Mouse (Mus musculus) kidney, embryonic 14.5 days (tissue): Measurements from ENCODE around the gene Adcy7. TPM values are rescaled to one million over a fixed set of nuclear protein-coding genes. Genes with fewer than 3 reads are reported as not detected.
A peak's percentile ranks its signal among the peaks of the same experiment; 100 is the strongest.

ENCODE experiments used
- ATAC-seq: fragments of 200-750 bp; cut with Nextera tagmentation; 2 replicates; pipeline ENCODE4 v1.8.0; 2017; ENCODE audit warnings: moderate number of reproducible peaks, mild to moderate bottlenecking, moderate TSS enrichment, moderate library complexity; ENCODE audit not compliant: low FRiP score, low TSS enrichment
- H3K27ac ChIP-seq: fragments of 300-500 bp; sonication (generic); 2 replicates; pipeline ENCODE4 v1.5.1; 2014; ENCODE audit warnings: low read depth, mild to moderate bottlenecking, low read length, moderate library complexity, mixed read lengths
- H3K27me3 ChIP-seq: fragments of 300-500 bp; sonication (generic); 2 replicates; pipeline ENCODE4 v1.6.1; 2014; ENCODE audit warnings: mild to moderate bottlenecking, low read length; ENCODE audit not compliant: control insufficient read depth, insufficient read depth
- H3K36me3 ChIP-seq: fragments of 300-500 bp; sonication (generic); 2 replicates; pipeline ENCODE4 v1.6.1; 2014; ENCODE audit warnings: low read length, mixed read lengths; ENCODE audit not compliant: control insufficient read depth, insufficient read depth
- H3K4me1 ChIP-seq: fragments of 300-500 bp; sonication (generic); 2 replicates; pipeline ENCODE4 v1.6.1; 2014; ENCODE audit warnings: low read length, mixed read lengths; ENCODE audit not compliant: control insufficient read depth, insufficient read depth
- H3K4me2 ChIP-seq: fragments of 300-500 bp; sonication (generic); replicated peaks from 2 replicates; pipeline ENCODE4 v1.6.1; 2014; ENCODE audit warnings: low read depth, mild to moderate bottlenecking, low read length
- H3K4me3 ChIP-seq: fragments of 300-500 bp; sonication (generic); 2 replicates; pipeline ENCODE4 v1.5.1; 2014; ENCODE audit warnings: mild to moderate bottlenecking, low read length
- H3K9ac ChIP-seq: fragments of 300-500 bp; sonication (generic); 2 replicates; pipeline ENCODE4 v1.6.1; 2014; ENCODE audit warnings: low read depth, mild to moderate bottlenecking, low read length, moderate library complexity
- H3K9me3 ChIP-seq: fragments of 300-500 bp; sonication (generic); 2 replicates; pipeline ENCODE4 v1.6.1; 2016; ENCODE audit warnings: low read length; ENCODE audit not compliant: control insufficient read depth
- WGBS: fragments of 180-500 bp; shearing (Covaris S2); extraction: QIAGEN DNeasy Blood & Tissue Kit; methylation state at CpG from one replicate; pipeline ENCODE4 v1.1.7; 2014; 5-methylcytosine and 5-hydroxymethylcytosine counted together
- polyA plus RNA-seq: library from polyadenylated mRNA; unstranded; fragments of >200 nt; fragmentation: Nextera tagmentation; extraction: Ambion mirVana; gene quantifications from 2 replicates; pipeline ENCODE4 v1.2.1, GENCODE M21; 2014

The Adcy7 gene
- polyA plus RNA-seq, 1 experiment from 2014 or later, result 3.1 TPM

DNA sequence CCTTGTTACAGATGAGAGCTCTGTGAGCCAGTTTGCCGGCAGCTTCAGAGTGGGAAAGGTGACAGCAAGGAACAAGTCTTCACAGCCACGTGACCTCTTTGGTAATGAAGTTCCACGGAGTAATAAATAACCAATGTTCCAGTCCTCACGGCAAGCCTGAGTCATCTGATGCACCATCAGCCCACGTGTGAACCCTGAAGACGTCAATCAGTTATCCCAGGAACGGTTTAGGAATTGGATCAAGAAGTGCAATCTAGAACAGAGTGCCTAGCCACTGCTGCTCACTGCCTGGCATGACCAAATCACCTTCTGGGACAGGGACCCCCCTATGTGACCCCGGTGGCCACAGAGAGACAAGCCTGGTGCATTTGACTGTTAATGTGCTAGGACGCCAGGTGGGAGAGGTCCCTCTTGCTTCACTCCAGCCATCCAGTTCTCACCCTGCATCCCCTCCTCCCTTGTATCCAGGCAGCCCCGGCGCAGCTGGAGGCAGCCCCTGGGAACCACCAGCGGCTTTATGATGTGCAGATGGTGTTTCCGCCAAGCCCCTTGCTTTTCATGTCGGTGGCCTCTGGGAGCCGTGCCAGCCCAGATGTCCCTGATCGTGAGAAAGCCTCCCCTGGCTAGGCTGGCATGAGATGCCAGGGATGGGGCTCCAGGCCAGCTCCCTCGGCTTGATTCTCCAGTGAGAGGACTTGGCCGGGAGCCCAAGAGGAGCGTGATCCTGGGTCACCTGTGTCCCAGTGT lies 104.8 kb downstream of the Adcy7 start:
- H3K4me2 ChIP-seq, result no peak overlapping the region
- no peaks in the 10 kb centered on the region for H3K9me3 ChIP-seq
- 0 out of 2 replicates have a peak, but pooled peaks cover 6% of the 10 kb centered on the region for H3K4me1 ChIP-seq
- ATAC-seq, result 0 out of 2 replicates have a peak, but pooled peaks have one; percentile 55
- H3K36me3 ChIP-seq, result no peaks in the 10 kb centered on the region
- no peak overlapping the region for H3K4me3 ChIP-seq
- no peak overlapping the region for H3K27ac ChIP-seq
- H3K27me3 ChIP-seq, result no peaks in the 10 kb centered on the region
- H3K9ac ChIP-seq, result no peak overlapping the region
- 23% methylated on average over 19 of the region's 19 CpGs for WGBS

Other genes starting within 250 kb of the Adcy7 start
- 35.6 and 94.4 TPM in 2 replicates for gene Cnep1r1, start 153.6 kb upstream of the Adcy7 start, polyA plus RNA-seq
- 41.4 and 64.9 TPM in 2 replicates for gene Heatr3, start 134.5 kb upstream of the Adcy7 start, polyA plus RNA-seq
- 12.5 and 14.0 TPM in 2 replicates for gene Tent4b, start 73.2 kb upstream of the Adcy7 start, polyA plus RNA-seq
- gene Brd7, start 89.8 kb downstream of the Adcy7 start, polyA plus RNA-seq, result 70.0 and 88.9 TPM in 2 replicates
- gene Nkd1, start 249.0 kb downstream of the Adcy7 start, polyA plus RNA-seq, result 52.4 and 60.9 TPM in 2 replicates